Mouse (Mus musculus) limb, embryonic 12.5 days (tissue): ENCODE data around the gene Fam53b. TPM values are rescaled to one million over a fixed set of nuclear protein-coding genes. Genes with fewer than 3 reads are reported as not detected.
"Not testable (repeated sequence)": the region's sequence is repeated elsewhere in the genome, so short reads cannot be mapped to it uniquely, and the experiment has no call there.

ENCODE experiments used
- ATAC-seq: fragments of 200-750 bp; cut with Nextera tagmentation; 2 replicates; pipeline ENCODE4 v1.8.0; 2017; ENCODE audit warnings: low read depth, moderate TSS enrichment; ENCODE audit not compliant: insufficient number of reproducible peaks, insufficient read depth, low FRiP score, low TSS enrichment
- H3K27ac ChIP-seq: fragments of 300-500 bp; sonication (generic); 2 replicates; pipeline ENCODE4 v1.5.1; 2016; ENCODE audit warnings: mild to moderate bottlenecking, moderate library complexity
- H3K27me3 ChIP-seq: fragments of 300-500 bp; sonication (generic); 2 replicates; pipeline ENCODE4 v1.6.1; 2016; ENCODE audit warnings: mild to moderate bottlenecking, moderate library complexity
- H3K36me3 ChIP-seq: fragments of 300-500 bp; sonication (generic); 2 replicates; pipeline ENCODE4 v1.6.1; 2016; ENCODE audit warnings: mild to moderate bottlenecking, moderate library complexity
- H3K4me1 ChIP-seq: fragments of 300-500 bp; sonication (generic); replicated peaks from 2 replicates; pipeline ENCODE4 v1.6.1; 2016
- H3K4me2 ChIP-seq: fragments of 300-500 bp; sonication (generic); 2 replicates; pipeline ENCODE4 v1.6.1; 2016; ENCODE audit warnings: mild to moderate bottlenecking, moderate library complexity
- H3K4me3 ChIP-seq: fragments of 300-500 bp; sonication (generic); replicated peaks from 2 replicates; pipeline ENCODE4 v1.5.1; 2016; ENCODE audit warnings: mild to moderate bottlenecking
- H3K9ac ChIP-seq: fragments of 300-500 bp; sonication (generic); replicated peaks from 2 replicates; pipeline ENCODE4 v1.6.1; 2016; ENCODE audit warnings: mild to moderate bottlenecking, moderate library complexity
- H3K9me3 ChIP-seq: fragments of 300-500 bp; sonication (generic); 2 replicates; pipeline ENCODE4 v1.6.1; 2016; ENCODE audit warnings: mild to moderate bottlenecking, moderate library complexity
- WGBS: fragments of 180-500 bp; shearing (Covaris S2); methylation state at CpG from one replicate; pipeline ENCODE4 v1.1.7; 2016; 5-methylcytosine and 5-hydroxymethylcytosine counted together
- polyA plus RNA-seq: library from polyadenylated mRNA; unstranded; fragments of >200 nt; fragmentation: Nextera tagmentation; extraction: Ambion mirVana; gene quantifications from 2 replicates; pipeline ENCODE4 v1.2.1, GENCODE M21; 2016

Fam53b gene
- polyA plus RNA-seq, 1 experiment from 2014 or later = 27.7 TPM

DNA sequence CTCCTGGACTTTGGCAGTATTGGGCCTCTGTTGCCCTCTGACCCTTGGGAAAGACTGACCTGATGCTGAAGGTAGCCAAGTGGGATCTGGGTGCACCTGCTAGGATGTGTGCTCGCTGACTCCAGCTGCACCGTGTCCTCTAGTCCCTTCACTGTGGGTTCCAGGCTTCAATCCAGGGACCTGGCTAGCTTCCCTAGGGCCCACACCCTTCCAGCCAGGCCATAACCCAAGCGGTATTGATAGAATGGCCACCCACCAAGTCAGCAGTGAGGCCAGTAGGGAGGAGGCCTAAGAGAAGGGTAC lies 142.9 kb downstream of the Fam53b start:
- no peak overlapping the region for H3K4me2 ChIP-seq
- no peaks in the 10 kb centered on the region for H3K9me3 ChIP-seq
- ATAC-seq = no peak
- H3K27me3 ChIP-seq = no peaks in the 10 kb centered on the region
- 92% methylated on average over 3 of the region's 3 CpGs for WGBS
- H3K4me3 ChIP-seq = no peak overlapping the region
- H3K9ac ChIP-seq = no peak overlapping the region
- peaks cover 9% of the 10 kb centered on the region for H3K4me1 ChIP-seq
- no peak overlapping the region for H3K27ac ChIP-seq
- H3K36me3 ChIP-seq = no peaks in the 10 kb centered on the region

DNA sequence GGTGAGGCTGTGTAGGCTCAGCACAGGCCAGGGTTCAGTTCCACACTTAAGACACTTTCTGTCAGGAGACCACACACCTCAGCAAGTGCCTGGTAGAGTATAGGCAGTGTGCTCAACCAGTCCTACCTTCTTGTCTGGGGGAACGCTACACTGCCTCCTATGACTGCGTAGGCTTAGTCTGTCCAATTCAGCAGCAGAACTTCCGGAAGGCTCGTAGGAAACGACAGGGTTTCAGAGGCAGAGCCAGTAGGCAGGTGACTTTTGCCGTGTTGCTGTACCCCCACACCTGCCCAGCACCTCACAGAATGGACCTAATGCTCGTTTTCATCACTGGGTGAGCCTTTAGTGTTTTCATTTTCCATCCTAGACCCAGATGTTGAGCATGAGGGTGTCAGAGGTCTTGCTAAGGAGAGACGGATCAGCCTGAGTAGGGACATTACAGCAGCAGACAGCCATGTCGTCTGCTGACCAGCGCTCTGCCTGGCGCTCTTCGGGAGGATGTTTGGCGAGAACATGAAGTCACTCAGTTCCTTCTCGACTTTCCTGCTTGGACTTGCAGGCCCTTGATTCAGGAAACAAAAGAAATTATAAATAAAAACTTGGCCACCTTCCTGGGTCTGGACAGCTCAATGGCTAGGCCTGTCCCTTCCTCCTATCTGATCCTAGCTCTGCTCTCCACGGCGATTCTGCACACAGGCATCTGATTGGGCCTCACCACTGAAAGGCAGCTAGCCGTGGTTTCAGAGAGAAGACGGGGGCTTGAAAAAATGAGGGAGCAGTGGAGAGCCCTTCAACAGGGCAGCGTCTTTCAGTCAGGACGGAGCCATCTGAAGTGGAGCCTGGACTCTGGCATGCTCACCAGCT lies 143.5 kb downstream of the Fam53b start:
- H3K27ac ChIP-seq = no peak overlapping the region
- H3K27me3 ChIP-seq = no peaks in the 10 kb centered on the region
- no peak for ATAC-seq

DNA sequence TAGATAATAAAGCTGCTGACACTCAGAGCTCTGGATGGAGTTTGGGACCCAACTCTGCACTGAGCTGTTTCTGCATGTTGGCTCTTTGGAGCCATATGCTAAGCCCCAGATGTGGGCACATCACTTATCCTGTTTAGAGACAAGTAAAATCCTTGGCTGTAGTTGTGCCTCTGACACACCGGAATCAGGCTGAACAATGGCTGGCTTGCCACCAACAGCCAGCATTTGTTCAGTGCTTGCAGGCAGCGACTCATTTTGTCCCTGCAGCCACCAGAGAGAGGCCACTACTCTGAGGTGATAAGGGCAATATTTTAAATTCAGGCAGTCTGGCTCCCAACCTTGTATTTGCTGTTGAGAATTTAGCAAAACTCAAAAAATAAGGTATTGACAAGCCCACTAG lies 145.1 kb downstream of the Fam53b start:
- no peaks in the 10 kb centered on the region for H3K27me3 ChIP-seq
- 85% methylated on average over 2 of the region's 2 CpGs for WGBS
- H3K4me1 ChIP-seq = peaks cover 18% of the 10 kb centered on the region
- no peaks in the 10 kb centered on the region for H3K36me3 ChIP-seq
- H3K9ac ChIP-seq = no peak overlapping the region
- H3K4me3 ChIP-seq = no peak overlapping the region
- H3K27ac ChIP-seq = no peak overlapping the region
- no peak overlapping the region for H3K4me2 ChIP-seq
- H3K9me3 ChIP-seq = no peaks in the 10 kb centered on the region
- ATAC-seq = no peak

More for the DNA sequence above, 143.5 kb downstream of the Fam53b start:
- Histone ChIP-seq H3K9ac (no peak overlapping the region), H3K4me1 (peaks cover 15% of the 10 kb centered on the region), H3K9me3 (no peaks in the 10 kb centered on the region), H3K4me3 (no peak overlapping the region), H3K4me2 (no peak overlapping the region), H3K36me3 (no peaks in the 10 kb centered on the region)
- WGBS = 91% methylated on average over 20 of the region's 20 CpGs

DNA sequence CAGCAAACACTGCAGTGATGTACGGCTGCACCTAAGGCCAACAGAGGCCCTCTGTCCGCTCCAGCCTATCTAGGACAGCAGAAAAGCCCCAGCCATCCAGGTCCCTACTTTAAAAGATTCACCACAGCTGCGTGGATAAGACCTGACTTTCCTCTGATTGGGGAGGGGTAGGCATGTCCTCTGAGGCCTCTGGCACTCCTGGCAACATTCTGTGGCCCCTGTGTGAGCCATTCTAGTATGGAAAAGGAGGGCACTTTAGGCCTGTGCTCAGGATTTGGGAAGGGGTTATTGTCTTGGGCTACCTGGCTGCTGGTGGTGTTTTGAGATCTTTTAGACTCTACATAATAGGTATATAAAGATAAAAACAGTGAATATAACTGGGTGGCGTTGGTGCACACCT lies 147.2 kb downstream of the Fam53b start:
- ATAC-seq = no peak
- peaks cover 25% of the 10 kb centered on the region for H3K4me1 ChIP-seq
- no peaks in the 10 kb centered on the region for H3K27me3 ChIP-seq
- H3K9me3 ChIP-seq = no peaks in the 10 kb centered on the region
- H3K4me3 ChIP-seq = no peak overlapping the region
- H3K9ac ChIP-seq = no peak overlapping the region
- no peak overlapping the region for H3K27ac ChIP-seq
- no peak overlapping the region for H3K4me2 ChIP-seq
- no peaks in the 10 kb centered on the region for H3K36me3 ChIP-seq
- WGBS = 80% methylated on average over 4 of the region's 4 CpGs

DNA sequence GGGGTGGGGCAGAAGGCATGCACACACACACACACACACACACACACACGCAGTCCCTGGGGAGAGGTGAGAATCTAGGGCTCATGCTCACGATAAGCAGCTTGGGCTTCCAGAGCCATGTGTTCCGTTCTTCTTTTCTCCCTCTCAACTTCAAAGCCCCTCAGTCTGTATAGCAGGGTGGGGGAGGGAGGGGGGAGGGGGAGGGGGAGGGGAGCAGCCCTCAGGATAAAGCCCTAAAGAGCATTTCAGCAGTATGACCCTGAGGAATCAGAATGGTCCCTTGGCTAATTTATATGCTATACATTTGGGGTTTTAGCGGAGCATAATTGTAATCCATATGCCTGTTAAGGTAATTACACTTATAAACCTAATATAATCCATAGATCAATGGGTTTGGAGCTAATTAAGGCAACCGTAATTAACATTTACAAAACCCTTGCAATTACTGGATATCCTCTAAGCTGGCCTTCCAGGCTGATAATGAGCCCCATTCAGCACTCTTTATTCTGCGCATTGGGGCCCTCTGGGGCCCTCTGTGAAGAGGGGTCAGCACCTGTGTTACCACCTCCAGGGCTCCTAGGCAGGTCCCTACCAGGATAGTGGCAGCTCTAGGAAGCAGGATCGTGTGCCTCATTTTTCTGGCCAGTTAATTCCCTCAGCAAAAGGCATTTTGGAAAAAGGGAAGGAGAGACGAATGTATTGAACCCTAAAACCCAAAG lies 147.9 kb downstream of the Fam53b start:
- WGBS = 19% methylated on average over 8 of the region's 8 CpGs
- Histone ChIP-seq H3K9ac (no peak overlapping the region), H3K27ac (no peak overlapping the region), H3K4me1 (peaks cover 31% of the 10 kb centered on the region), H3K9me3 (no peaks in the 10 kb centered on the region), H3K4me3 (no peak overlapping the region), H3K4me2 (no peak overlapping the region), H3K27me3 (no peaks in the 10 kb centered on the region), H3K36me3 (no peaks in the 10 kb centered on the region)
- no peak for ATAC-seq

DNA sequence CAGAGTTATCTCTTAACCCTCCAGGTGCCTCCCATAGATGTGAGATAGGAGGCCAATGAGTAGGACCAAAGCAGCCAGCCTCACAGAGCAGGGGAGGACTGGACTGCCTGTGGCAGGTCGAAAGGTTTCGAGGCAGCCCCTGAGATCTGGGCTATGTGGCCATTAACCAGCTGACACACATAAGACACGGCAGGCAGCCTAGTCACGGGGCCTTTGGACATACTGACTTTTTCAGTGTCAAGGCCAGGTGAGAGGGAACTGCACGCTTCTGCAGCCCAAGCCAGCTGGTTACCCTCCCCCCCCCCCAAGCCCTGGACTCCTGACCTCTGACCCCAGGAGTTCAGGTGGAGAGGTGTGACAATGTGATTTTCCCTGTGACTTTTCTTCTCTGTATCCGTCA lies 148.9 kb downstream of the Fam53b start:
- 0 out of 2 replicates have a peak, but pooled peaks have one; percentile 53 for ATAC-seq
- no peak overlapping the region for H3K27ac ChIP-seq
- peaks cover 41% of the 10 kb centered on the region for H3K4me1 ChIP-seq
- H3K4me3 ChIP-seq = no peak overlapping the region
- H3K9ac ChIP-seq = no peak overlapping the region
- no peaks in the 10 kb centered on the region for H3K9me3 ChIP-seq
- no peaks in the 10 kb centered on the region for H3K27me3 ChIP-seq
- WGBS = 57% methylated on average over 6 of the region's 6 CpGs
- no peaks in the 10 kb centered on the region for H3K36me3 ChIP-seq
- no peak overlapping the region for H3K4me2 ChIP-seq

DNA sequence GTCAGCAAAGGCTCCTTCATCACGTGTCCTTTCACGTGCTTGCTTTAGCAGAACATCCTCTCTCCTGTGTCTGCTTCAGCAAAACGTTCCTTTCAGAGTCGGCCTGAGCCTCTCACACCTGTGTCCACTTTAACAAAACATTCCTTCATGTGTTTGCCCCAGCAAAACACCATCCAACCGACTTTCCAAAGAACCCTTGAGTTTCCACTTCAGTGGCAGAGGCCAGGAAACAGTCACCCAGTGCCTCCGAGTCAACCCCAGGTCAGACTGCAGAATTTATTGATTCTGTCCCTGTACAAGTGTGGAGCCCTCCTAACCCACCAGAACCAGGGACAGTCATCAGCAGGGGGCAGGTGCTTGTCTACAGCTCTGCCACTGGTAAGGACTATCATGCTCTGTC lies 150.9 kb downstream of the Fam53b start:
- 66% methylated on average over 6 of the region's 6 CpGs for WGBS
- H3K27ac ChIP-seq, ATAC-seq, H3K9ac ChIP-seq, H3K4me2 ChIP-seq, H3K4me3 ChIP-seq, H3K9me3 ChIP-seq, H3K27me3 ChIP-seq, H3K36me3 ChIP-seq: not testable (repeated sequence)
- peaks cover 60% of the 10 kb centered on the region for H3K4me1 ChIP-seq

Other genes starting within 250 kb of the Fam53b start
- 138 and 144 TPM in 2 replicates for gene Oat, start 237.5 kb downstream of the Fam53b start, polyA plus RNA-seq
- 0.10 TPM in 1 of 2 replicates, not detected in the other for gene Nkx1-2, start 214.2 kb downstream of the Fam53b start, polyA plus RNA-seq
- 16.8 and 22.5 TPM in 2 replicates for gene Lhpp, start 203.2 kb downstream of the Fam53b start, polyA plus RNA-seq
- 78.1 and 80.3 TPM in 2 replicates for gene Eef1akmt2, start 38.8 kb upstream of the Fam53b start, polyA plus RNA-seq
- 40.4 and 40.8 TPM in 2 replicates for gene Abraxas2, start 45.3 kb upstream of the Fam53b start, polyA plus RNA-seq
- gene Zranb1, start 117.3 kb upstream of the Fam53b start, polyA plus RNA-seq = 17.2 and 18.2 TPM in 2 replicates